Mouse (Mus musculus) thymus, adult 2 months (tissue): ENCODE data around the gene Efcc1.

Experiments used
- CTCF ChIP-seq: fragments of 200-500 bp; IDR thresholded peaks from 2 replicates; pipeline ENCODE4 v1.5.1; 2012; ENCODE audit warnings: mild to moderate bottlenecking, control low read depth, low read length, moderate library complexity, borderline replicate concordance; ENCODE audit not compliant: control insufficient read depth, poor library complexity, insufficient read depth; ENCODE audit errors: extremely low read depth
- POLR2A ChIP-seq: fragments of 200-500 bp; IDR thresholded peaks from 2 replicates; pipeline ENCODE4 v1.6.1; 2012; ENCODE audit warnings: mild to moderate bottlenecking, low read length, control low read depth, moderate library complexity; ENCODE audit not compliant: control insufficient read depth, poor library complexity, insufficient read depth; ENCODE audit errors: extremely low read depth

DNA sequence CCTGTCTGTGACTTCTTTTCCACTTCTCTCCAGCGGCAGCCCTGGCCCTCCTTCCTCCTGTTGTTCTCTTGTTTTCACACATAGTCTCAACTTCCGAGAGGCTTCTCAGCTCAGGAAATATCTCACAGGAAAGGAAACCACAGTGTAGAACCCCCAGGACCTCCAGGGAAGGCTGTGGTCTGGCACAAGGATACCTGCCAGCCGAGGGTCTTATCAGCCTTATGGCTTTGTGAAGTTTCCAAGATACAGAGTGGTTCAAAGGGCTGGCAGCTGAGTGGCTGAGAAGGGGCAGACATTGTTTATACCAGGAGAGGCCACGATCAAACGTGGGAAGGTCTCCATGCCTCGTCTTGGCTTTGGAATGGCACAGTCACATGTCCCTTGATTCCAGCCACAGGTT is 9.2 kb downstream of the Efcc1 start:
- TF ChIP-seq POLR2A (no peak), CTCF (no peak)
